Mouse (Mus musculus) gastrocnemius, postnatal 10 days (tissue): ENCODE data around the gene Actl6a. TPM values are rescaled to one million over a fixed set of nuclear protein-coding genes. Genes with fewer than 3 reads are reported as not detected.
"Not testable (repeated sequence)": the region's sequence is repeated elsewhere in the genome, so short reads cannot be mapped to it uniquely, and the experiment has no call there.

Experiments
- DNase-seq: peaks from one replicate; pipeline ENCODE4 v3.0.0; 2021; ENCODE audit warnings: mixed read lengths
- total RNA-seq, 2 experiments: library from RNA; stranded (reverse); gene quantifications; 2 replicates each; pipeline ENCODE4 v1.2.3; 2021

The Actl6a gene
- total RNA-seq, 2 experiments from 2014 or later: 27.3 to 30.7 TPM

- DNase-seq: no peak
These were observed 11.1 kb upstream of the Actl6a start for GRCm38 (mm10) chr3:32694737-32695582.

DNA sequence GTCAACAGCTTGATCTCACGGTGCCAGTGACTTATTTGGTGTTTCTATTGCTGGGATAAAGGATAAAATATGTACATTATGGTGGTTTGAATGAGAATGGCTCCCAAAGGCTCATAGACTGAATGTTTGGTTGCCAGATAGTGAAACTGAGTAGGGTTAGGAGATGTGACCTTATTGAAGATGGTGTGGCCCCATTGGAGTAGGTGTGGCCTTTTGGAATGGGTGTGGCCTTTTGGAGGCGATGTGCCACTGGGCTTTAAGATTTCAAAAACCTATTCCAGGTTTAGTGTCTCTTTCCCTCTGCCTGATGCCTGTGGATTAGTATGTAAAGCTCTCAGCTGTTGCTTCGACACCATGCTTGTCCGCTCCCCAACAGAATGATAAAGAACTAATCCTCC is 10.5 kb upstream of the Actl6a start:
- no peak for DNase-seq

- DNase-seq: peak; percentile 90
These were observed 7.8 kb upstream of the Actl6a start for GRCm38 (mm10) chr3:32698228-32698863.

- not testable (repeated sequence) for DNase-seq
These were observed 2.1 kb upstream of the Actl6a start for GRCm38 (mm10) chr3:32704021-32704420.

GRCm38 (mm10) chr3:32704632-32705031 is 1.5 kb upstream of the Actl6a start:
- DNase-seq: not testable (repeated sequence)

DNA sequence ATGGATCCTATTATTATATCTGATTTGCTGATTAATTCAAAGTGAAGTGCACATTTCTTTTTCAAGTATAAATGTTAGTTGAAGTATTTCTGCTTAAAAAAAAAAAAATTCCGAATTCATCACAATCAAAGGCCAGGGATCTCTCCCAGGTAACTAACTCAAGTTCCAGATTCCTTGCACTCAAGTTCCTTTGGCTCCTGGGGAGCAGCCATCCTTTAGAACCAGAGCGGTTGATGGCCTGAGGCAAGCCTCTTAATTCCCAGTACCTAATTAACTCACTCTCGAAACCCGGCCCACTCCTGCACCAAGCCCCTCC is 1.9 kb downstream of the Actl6a start:
- DNase-seq: no peak

GRCm38 (mm10) chr3:32708368-32709231 is 2.5 kb downstream of the Actl6a start:
- peak; percentile 98 for DNase-seq

- no peak for DNase-seq
These were observed 3.3 kb downstream of the Actl6a start for GRCm38 (mm10) chr3:32709388-32709787.

- no peak for DNase-seq
These were observed 7.6 kb downstream of the Actl6a start for GRCm38 (mm10) chr3:32713711-32714110.

GRCm38 (mm10) chr3:32717403-32717802 is 11.3 kb downstream of the Actl6a start:
- not testable (repeated sequence) for DNase-seq

GRCm38 (mm10) chr3:32718271-32718670 is 12.2 kb downstream of the Actl6a start:
- no peak for DNase-seq

DNA sequence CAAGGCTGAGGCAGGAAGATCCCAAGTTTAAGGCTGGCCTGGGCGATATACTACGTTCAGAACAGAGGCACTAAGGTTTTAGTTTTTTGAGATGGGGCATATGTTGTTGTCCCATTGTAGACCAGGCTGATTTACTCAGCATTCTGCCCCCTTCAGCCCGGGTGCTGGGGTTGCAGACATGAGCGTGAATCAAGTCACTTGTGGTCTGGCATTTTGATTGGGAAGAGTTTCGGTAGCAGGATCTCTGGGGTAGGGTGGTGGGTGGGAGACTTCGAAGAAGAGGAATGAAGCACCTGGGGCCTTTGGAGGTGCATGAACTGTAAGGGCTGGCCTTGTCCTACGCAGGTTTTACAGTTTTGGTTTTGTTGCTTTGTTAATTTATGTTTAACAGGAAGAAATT is 18.1 kb downstream of the Actl6a start:
- DNase-seq: no peak

DNA sequence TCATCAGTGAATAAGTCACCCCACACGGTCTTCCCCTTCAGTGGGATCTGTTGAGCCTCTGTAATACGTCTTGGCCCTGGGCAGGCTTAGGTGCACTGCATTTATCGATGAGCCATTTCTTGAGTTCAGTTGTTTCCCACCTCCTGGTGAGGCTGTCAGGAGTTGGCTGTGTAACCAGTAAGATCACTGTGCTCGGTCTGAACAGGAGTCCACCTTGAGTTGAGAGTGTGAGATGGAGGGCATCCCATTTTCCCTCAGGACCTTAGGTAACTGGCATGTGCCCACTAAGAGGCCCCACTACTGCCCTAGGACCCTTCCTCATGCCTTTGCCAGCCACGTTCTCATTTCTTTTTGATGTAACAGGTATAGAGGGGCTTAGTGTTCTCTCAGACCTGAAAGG is 19.9 kb downstream of the Actl6a start:
- no peak for DNase-seq

DNA sequence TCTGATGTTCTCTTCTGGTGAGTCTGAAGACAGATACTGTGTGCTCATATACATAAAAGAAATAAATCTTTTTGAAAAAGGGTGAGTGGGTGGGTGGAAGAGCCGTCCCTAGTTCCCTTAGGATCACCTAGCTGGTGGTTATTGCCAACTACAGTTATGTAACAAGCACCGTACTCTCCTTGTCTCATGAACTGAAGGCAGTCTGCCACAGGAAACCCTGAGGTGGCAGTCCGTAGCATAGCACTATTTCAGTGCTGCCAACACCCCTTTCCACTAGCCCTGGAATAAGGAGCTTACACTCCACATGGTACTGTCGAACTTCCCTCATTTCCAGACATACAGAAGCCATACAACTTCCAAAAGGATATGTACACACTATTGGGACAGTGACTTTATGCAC is 21.8 kb downstream of the Actl6a start:
- DNase-seq: no peak

DNA sequence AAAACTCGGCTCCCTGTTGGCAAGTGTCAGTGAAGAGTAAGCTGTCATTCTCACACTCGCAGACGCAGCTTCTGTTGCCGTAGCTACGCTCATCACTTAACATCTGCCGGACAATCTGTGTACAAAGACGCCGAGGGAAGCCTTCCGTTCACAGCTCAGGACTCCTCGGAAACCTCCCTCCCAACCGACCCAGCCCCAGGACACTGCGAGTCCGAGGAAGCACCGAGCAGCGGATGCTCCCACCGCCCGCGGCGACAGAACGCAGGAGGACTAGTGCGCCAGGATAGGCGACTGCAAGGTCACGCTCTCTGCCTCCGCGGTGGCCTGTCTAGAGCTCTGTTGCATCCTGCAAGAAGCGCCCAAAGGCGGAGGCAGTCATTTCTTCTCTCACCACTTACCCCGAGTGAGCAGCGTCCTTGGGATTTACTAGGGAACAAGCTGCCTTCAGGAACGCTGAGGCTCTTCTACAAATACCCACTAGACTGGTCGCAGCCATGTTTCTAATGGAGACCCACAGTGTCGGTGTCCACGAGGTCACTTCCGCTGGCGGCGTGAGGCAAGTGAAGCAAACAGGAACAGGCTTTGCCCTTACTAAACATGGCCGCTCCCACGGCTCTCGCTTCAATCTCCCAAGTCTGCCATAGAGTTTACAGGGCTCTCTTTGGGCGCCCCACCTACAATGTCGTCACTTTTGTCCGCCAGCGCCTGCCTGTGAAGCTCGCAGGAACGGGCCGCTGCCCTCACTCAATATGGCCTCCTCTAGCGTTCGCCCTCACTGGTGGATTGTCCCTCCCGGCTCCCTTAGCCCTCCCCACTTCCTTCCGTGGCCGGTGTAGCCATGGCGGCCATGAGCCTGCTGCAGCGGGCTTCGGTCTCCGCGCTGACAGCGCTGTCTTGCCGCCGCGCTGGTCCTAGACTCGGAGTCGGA is 30.4 kb downstream of the Actl6a start, which contains the start of gene Ndufb5:
Gene Ndufb5 (plus strand): TSS at position 747 of the 928 bp plus-strand sequence.
- DNase-seq: peak; percentile 91

- no peak for DNase-seq
These were observed 31.1 kb downstream of the Actl6a start, which contains the start of gene Mrpl47 for GRCm38 (mm10) chr3:32737172-32737655. Gene Mrpl47, minus strand, starts transcription at chr3:32737605.

- DNase-seq: no peak
These were observed 32.5 kb downstream of the Actl6a start for GRCm38 (mm10) chr3:32738549-32738948.

GRCm38 (mm10) chr3:32742276-32742780 is 36.2 kb downstream of the Actl6a start:
- no peak for DNase-seq

GRCm38 (mm10) chr3:32745001-32745400 is 38.9 kb downstream of the Actl6a start:
- DNase-seq: no peak

DNA sequence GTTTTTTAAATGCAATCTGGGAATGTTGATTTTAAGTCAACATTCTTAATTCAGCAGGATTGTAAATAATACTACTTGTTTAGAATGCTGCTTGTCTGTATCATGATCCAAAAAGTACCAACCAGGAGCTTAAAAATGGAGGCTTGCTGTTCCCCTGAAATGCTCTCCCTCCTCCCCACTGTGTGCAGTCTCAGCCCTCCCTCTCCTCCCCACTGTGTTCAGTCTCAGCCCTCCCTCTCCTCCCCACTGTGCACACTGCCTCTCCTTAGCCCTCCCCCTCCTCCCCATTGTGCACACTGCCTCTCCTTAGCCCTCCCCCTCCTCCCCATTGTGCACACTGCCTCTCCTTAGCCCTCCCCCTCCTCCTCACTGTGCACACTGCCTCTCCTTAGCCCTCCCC is 39.3 kb downstream of the Actl6a start:
- DNase-seq: not testable (repeated sequence)

DNA sequence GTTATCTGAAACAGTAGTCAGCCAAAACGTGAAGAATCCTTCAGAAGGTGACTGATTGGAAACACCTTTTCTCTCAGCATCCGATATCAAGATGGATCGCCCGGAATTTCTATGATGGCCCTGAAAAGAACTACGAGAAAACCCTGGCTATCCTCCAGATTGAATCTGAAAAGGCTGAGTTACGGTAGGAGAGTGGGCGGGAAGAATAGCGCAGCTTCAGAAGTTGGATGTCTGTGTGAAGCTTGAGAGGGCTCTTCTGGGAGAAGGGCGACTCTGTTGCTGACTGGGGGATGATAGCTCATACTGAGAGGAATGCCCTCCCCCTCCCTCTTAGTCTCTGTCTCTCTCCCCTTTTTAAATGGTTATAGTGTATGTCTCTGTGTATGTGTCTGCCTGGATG is 42.3 kb downstream of the Actl6a start:
- DNase-seq: no peak
